Mouse (Mus musculus) layer of hippocampus, adult 11-12 months (tissue): ENCODE data around the gene Copz1.

Experiments
- DNase-seq: peaks from one replicate; pipeline ENCODE4 v3.0.0; 2022; ENCODE audit warnings: low spot score

Copz1 gene

GRCm38 (mm10) chr15:103310365-103310910, 37.9 kb downstream of the Copz1 start, which contains the start of gene Gpr84:
Gene Gpr84, minus strand, starts transcription at chr15:103310612.
- no peak for DNase-seq

GRCm38 (mm10) chr15:103313495-103314095, 41.1 kb downstream of the Copz1 start:
- DNase-seq: peak; percentile 65

GRCm38 (mm10) chr15:103314181-103314580, 41.7 kb downstream of the Copz1 start:
- no peak for DNase-seq

GRCm38 (mm10) chr15:103315011-103315502, 42.5 kb downstream of the Copz1 start:
- peak; percentile 57 for DNase-seq

GRCm38 (mm10) chr15:103315979-103316776, 43.7 kb downstream of the Copz1 start:
- no peak for DNase-seq

GRCm38 (mm10) chr15:103317120-103317519, 44.6 kb downstream of the Copz1 start:
- DNase-seq: no peak

- DNase-seq: no peak
These were observed 45.2 kb downstream of the Copz1 start for GRCm38 (mm10) chr15:103317731-103318130.

GRCm38 (mm10) chr15:103318201-103318816, 45.8 kb downstream of the Copz1 start:
- no peak for DNase-seq

- no peak for DNase-seq
These were observed 48.6 kb downstream of the Copz1 start for GRCm38 (mm10) chr15:103321076-103321475.

- no peak for DNase-seq
These were observed 49.9 kb downstream of the Copz1 start for GRCm38 (mm10) chr15:103322396-103322795.

- no peak for DNase-seq
These were observed 50.5 kb downstream of the Copz1 start for GRCm38 (mm10) chr15:103323070-103323454.

GRCm38 (mm10) chr15:103323455-103324247, 51.1 kb downstream of the Copz1 start:
- DNase-seq: peak; percentile 80

- DNase-seq: no peak
These were observed 60.6 kb downstream of the Copz1 start for GRCm38 (mm10) chr15:103333081-103333615.

- DNase-seq: no peak
These were observed 61.2 kb downstream of the Copz1 start for GRCm38 (mm10) chr15:103333738-103334137.

- DNase-seq: no peak
These were observed 61.7 kb downstream of the Copz1 start for GRCm38 (mm10) chr15:103334194-103334593.

GRCm38 (mm10) chr15:103335040-103335439, 62.5 kb downstream of the Copz1 start:
- DNase-seq: no peak

GRCm38 (mm10) chr15:103335488-103336235, 63.1 kb downstream of the Copz1 start:
- DNase-seq: no peak

GRCm38 (mm10) chr15:103336996-103337667, 64.6 kb downstream of the Copz1 start:
- DNase-seq: no peak

- DNase-seq: no peak
These were observed 66.3 kb downstream of the Copz1 start for GRCm38 (mm10) chr15:103338829-103339165.
